Mouse (Mus musculus) kidney, embryonic 15.5 days (tissue): Measurements from ENCODE around the gene Pip5k1b. TPM values are rescaled to one million over a fixed set of nuclear protein-coding genes. Genes with fewer than 3 reads are reported as not detected.
A peak's percentile ranks its signal among the peaks of the same experiment; 100 is the strongest.

ENCODE experiments used
- ATAC-seq: fragments of 200-750 bp; cut with Nextera tagmentation; replicated peaks from 2 replicates; pipeline ENCODE4 v1.8.0; 2017; ENCODE audit warnings: moderate TSS enrichment; ENCODE audit not compliant: low FRiP score
- H3K27ac ChIP-seq: fragments of 300-500 bp; sonication (generic); 2 replicates; pipeline ENCODE4 v1.5.1; 2015; ENCODE audit warnings: mild to moderate bottlenecking, inconsistent platforms
- H3K27me3 ChIP-seq: fragments of 300-500 bp; sonication (generic); 2 replicates; pipeline ENCODE4 v1.6.1; 2015; ENCODE audit warnings: inconsistent platforms
- H3K36me3 ChIP-seq: fragments of 300-500 bp; sonication (generic); 2 replicates; pipeline ENCODE4 v1.6.1; 2015; ENCODE audit warnings: inconsistent platforms
- H3K4me1 ChIP-seq: fragments of 300-500 bp; sonication (generic); 2 replicates; pipeline ENCODE4 v1.6.1; 2015; ENCODE audit warnings: inconsistent platforms
- H3K4me2 ChIP-seq: fragments of 300-500 bp; sonication (generic); 2 replicates; pipeline ENCODE4 v1.6.1; 2015; ENCODE audit warnings: moderate library complexity, mild to moderate bottlenecking, inconsistent platforms
- H3K4me3 ChIP-seq: fragments of 300-500 bp; sonication (generic); replicated peaks from 2 replicates; pipeline ENCODE4 v1.5.1; 2015; ENCODE audit warnings: mild to moderate bottlenecking, inconsistent platforms
- H3K9ac ChIP-seq: fragments of 300-500 bp; sonication (generic); 2 replicates; pipeline ENCODE4 v1.6.1; 2015; ENCODE audit warnings: mild to moderate bottlenecking, inconsistent platforms
- H3K9me3 ChIP-seq: fragments of 300-500 bp; sonication (generic); replicated peaks from 2 replicates; pipeline ENCODE4 v1.6.1; 2016; ENCODE audit warnings: inconsistent platforms
- WGBS: fragments of 180-500 bp; shearing (Covaris S2); methylation state at CpG from one replicate; pipeline ENCODE4 v1.1.7; 2015; ENCODE audit warnings: mixed read lengths; 5-methylcytosine and 5-hydroxymethylcytosine counted together
- polyA plus RNA-seq: library from polyadenylated mRNA; unstranded; fragments of >200 nt; fragmentation: Nextera tagmentation; extraction: Ambion mirVana; gene quantifications from 2 replicates; pipeline ENCODE4 v1.2.1, GENCODE M21; 2015

Pip5k1b gene
- polyA plus RNA-seq, 1 experiment from 2014 or later: 2.9 TPM

DNA sequence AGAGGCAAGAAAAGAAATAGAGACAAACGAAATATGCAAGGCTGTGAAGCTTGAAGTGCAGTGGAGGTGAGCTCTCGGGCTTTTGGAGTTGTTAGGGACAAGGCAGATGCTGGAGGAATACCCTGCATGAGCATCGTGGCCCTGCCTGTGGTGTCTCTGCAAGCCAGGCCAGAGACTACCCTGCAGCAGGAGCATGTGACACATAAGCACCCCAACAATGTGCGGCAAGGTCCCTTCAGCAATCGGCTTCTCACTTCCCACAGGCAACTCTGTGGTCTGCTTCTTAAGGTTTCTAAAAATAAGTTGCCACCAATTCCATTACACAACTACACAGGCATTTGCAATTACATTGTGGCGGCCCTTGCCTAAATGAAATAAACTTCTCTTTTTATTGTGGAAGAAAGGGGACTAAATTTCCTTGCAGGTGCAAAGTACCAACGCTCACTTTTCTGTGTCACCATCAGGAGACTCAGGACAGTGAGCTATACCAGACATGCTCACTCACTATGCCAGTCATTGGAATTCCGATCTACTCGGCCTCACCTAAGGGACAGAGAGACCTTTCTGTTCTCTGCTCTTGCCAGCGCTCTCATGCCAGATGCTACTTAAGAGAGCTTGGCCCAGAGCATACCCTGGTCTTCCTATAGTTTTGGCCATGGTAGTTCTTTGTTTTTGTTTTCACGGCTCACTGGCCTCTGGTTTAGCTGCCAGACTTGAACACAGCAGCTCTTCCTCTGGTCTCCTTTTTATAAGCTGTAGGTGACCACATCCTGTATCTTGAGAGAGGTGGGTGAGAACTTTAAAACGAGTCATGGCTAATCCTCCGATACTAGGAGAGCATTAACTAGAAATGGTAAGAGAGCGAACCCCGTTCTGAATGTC, 28.7 kb downstream of the Pip5k1b start:
- Histone ChIP-seq H3K4me1 (no peaks in the 10 kb centered on the region), H3K9ac (no peak overlapping the region), H3K27me3 (no peaks in the 10 kb centered on the region), H3K4me3 (no peak overlapping the region), H3K4me2 (no peak overlapping the region), H3K27ac (no peak overlapping the region), H3K9me3 (no peaks in the 10 kb centered on the region), H3K36me3 (no peaks in the 10 kb centered on the region)
- ATAC-seq: no peak
- WGBS: 78% methylated on average over 15 of the region's 15 CpGs

DNA sequence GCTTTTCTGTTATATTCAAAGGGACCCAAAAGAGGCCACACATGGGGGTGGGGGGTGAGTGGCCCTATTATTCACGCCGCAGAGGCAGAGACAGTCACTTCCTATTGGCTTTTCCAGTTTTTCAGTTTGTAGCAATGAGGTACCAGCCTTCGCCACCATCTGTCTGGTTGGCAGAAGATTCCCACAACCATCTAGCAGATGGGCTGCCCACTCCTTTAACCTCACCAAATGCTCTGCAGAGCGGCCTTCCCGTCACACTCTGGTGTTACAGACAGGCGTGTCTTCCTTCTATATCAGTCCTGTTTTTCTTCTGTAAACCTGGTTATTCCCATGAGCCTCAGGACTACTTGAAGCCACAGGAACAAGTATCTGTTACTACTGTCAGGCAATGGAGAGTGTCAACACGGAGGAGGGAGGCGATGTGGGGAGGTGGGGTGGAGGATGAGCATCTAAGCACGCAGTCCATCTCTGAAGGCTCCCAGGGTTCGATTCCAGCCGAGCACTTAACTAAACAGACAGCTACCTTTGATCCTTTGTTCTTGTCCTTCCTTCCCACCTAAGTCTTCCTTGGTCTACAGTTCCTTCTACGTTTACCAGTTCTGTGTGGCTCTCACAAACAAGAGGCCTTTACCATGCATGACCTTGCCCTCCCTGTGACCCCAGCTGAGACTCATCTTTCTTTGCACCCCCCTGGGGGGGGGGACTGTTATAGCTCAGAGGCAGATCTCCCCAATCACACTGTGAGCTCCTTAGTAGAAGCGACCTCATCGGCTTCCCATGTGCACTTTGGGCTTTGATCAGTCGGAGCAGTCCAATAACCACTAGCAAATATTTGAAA, 32.0 kb downstream of the Pip5k1b start:
- Histone ChIP-seq H3K4me2 (no peak overlapping the region), H3K36me3 (no peaks in the 10 kb centered on the region), H3K27ac (no peak overlapping the region), H3K4me3 (no peak overlapping the region), H3K4me1 (no peaks in the 10 kb centered on the region), H3K9ac (no peak overlapping the region), H3K9me3 (no peaks in the 10 kb centered on the region), H3K27me3 (no peaks in the 10 kb centered on the region)
- 72% methylated on average over 15 of the region's 15 CpGs for WGBS
- no peak for ATAC-seq

DNA sequence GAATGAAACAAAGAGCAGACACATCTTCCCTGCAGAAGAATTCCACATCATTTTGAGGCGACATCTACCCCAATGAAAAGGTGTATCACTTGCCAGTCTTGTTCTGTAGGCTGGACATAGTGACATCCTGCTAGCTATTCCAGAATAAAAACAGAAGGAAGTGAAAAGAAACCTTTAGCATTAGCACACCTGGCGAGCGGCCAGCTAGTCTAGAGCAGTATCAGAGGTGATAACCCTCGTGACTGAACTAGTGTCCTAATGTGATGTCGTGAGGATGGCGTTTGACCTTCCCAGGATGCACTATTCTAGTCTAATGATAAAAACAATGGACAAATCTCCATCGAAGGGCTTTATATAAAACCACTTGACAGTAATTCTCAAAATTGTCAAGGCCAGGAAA, 33.7 kb downstream of the Pip5k1b start:
- Histone ChIP-seq H3K4me1 (no peaks in the 10 kb centered on the region), H3K9ac (no peak overlapping the region), H3K27ac (no peak overlapping the region), H3K4me3 (no peak overlapping the region), H3K27me3 (no peaks in the 10 kb centered on the region), H3K9me3 (no peaks in the 10 kb centered on the region), H3K36me3 (no peaks in the 10 kb centered on the region), H3K4me2 (no peak overlapping the region)
- no peak for ATAC-seq
- 86% methylated on average over 7 of the region's 7 CpGs for WGBS

DNA sequence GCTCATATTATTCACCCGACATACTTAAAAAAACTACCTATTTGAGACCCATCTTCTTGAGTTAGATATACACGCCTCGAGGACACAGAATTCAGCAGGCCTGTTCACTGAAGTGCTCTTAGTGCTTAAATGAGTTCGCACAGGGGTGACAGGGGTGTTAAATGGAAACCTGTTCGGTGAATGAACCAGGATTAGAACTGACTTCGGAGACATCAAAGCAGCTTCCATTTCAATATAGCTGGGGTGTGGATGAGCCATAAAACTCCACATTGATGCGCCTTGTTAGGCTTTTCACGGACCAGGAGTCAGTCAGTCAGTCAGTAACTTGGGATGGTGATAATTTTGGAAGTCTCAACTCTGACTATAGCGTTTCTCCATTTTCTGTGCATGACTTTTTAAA, 34.5 kb downstream of the Pip5k1b start:
- no peaks in the 10 kb centered on the region for H3K27me3 ChIP-seq
- ATAC-seq: no peak
- H3K9ac ChIP-seq: no peak overlapping the region
- no peaks in the 10 kb centered on the region for H3K9me3 ChIP-seq
- H3K36me3 ChIP-seq: no peaks in the 10 kb centered on the region
- no peak overlapping the region for H3K4me3 ChIP-seq
- no peak overlapping the region for H3K4me2 ChIP-seq
- H3K27ac ChIP-seq: no peak overlapping the region
- no peaks in the 10 kb centered on the region for H3K4me1 ChIP-seq
- 42% methylated on average over 9 of the region's 9 CpGs for WGBS

DNA sequence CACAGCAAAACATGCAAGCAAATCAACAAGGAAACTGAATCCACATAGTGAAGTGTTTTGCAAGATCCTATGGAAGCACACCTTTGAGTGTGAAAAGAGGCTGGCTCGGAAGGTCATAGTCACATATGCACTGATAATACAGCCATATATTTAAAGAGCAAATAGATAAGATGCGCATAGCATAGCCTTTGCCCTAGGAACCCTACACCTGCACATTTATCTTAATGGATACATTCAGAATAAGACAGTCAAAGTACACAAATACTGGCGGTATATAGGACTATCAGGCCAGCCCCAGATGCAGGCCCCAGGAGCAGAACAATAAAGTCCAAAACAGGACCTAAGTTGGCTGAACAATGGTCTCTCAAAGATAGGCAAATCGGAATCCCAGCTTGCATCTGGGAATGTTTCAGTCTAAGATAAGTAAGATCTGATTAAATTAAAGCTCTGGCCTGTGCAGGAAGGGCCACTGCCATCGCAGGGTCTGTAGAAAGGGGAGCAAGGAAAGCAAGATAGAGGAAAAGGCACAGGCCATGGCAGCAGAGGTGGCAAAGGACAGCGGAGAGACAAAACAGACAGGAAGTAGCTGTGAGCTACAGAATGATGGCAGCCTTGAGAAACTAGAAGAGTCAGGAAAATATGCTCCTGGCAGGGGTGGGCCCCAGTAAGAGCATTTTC, 35.8 kb downstream of the Pip5k1b start:
- 84% methylated on average over 6 of the region's 6 CpGs for WGBS
- Histone ChIP-seq H3K27ac (no peak overlapping the region), H3K9me3 (no peaks in the 10 kb centered on the region), H3K27me3 (no peaks in the 10 kb centered on the region), H3K4me1 (no peaks in the 10 kb centered on the region), H3K9ac (no peak overlapping the region), H3K36me3 (no peaks in the 10 kb centered on the region), H3K4me2 (no peak overlapping the region), H3K4me3 (no peak overlapping the region)
- ATAC-seq: no peak

DNA sequence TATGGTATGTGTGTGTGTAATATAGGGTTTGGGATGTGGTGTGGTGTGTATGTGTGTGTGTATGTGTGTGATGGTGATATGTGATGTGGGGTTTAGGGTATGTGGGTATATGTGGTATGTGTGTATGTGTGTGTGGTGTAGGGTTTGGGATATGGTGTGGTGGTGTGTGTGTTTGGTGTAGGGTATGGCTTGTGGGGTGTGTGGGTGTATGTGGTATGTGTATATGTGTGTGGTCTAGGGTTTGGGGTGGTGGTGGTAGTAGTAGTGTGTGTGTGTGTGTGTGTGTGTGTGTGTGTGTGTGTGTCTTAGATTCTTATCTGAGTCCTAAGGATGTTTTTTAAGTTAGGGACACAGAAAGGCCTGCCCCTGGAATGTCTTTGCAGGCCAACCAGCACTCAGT, 37.3 kb downstream of the Pip5k1b start:
- Histone ChIP-seq H3K27ac (no peak overlapping the region), H3K4me3 (no peak overlapping the region), H3K9me3 (no peaks in the 10 kb centered on the region), H3K4me1 (no peaks in the 10 kb centered on the region), H3K36me3 (no peaks in the 10 kb centered on the region), H3K27me3 (no peaks in the 10 kb centered on the region), H3K4me2 (no peak overlapping the region), H3K9ac (no peak overlapping the region)
- ATAC-seq: no peak

DNA sequence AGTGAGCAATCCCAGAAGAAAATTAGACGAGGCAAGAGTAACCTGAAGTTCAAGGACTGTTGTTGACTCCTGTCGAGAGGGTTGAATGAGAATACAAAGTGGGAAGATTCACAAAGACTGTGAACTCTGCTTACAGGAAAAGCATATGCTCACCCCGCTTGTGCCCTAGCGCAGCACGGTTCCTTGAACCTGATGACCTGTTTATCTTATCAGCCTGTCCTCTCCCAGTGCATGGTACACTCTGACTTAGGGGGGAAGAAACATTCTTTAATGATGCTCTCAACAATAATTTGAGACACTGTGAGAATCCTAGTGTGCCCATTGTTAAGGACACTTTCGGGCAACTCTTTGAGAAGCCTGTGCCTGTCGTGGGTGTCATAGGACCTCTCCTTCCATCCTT, 38.6 kb downstream of the Pip5k1b start:
- Histone ChIP-seq H3K4me2 (no peak overlapping the region), H3K4me3 (no peak overlapping the region), H3K36me3 (no peaks in the 10 kb centered on the region), H3K27me3 (no peaks in the 10 kb centered on the region), H3K9ac (no peak overlapping the region), H3K9me3 (no peaks in the 10 kb centered on the region), H3K27ac (no peak overlapping the region), H3K4me1 (no peaks in the 10 kb centered on the region)
- 82% methylated on average over 7 of the region's 7 CpGs for WGBS
- ATAC-seq: no peak

DNA sequence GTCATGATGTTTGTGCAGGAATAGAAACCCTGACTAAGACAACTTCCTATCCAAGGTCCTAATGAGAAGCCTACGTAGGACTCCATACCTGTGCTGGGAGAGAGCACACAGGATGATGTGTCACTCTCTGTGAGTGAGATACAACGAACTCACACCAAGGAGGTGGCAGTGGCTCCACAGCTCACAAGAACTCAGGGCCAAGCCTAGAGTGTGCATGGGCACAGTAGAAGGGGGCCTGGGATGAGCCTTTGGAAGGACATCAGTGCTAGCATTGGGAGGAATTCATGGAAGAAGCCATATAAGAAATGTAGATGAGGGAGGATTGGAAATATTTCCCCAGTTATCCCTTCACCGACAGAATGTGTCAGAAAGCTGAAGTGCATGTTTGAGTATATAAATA, 39.7 kb downstream of the Pip5k1b start:
- H3K4me3 ChIP-seq: no peak overlapping the region
- no peak overlapping the region for H3K4me2 ChIP-seq
- H3K4me1 ChIP-seq: no peaks in the 10 kb centered on the region
- no peaks in the 10 kb centered on the region for H3K27me3 ChIP-seq
- no peak for ATAC-seq
- 92% methylated on average over 3 of the region's 3 CpGs for WGBS
- no peak overlapping the region for H3K9ac ChIP-seq
- no peaks in the 10 kb centered on the region for H3K36me3 ChIP-seq
- H3K9me3 ChIP-seq: no peaks in the 10 kb centered on the region
- no peak overlapping the region for H3K27ac ChIP-seq

DNA sequence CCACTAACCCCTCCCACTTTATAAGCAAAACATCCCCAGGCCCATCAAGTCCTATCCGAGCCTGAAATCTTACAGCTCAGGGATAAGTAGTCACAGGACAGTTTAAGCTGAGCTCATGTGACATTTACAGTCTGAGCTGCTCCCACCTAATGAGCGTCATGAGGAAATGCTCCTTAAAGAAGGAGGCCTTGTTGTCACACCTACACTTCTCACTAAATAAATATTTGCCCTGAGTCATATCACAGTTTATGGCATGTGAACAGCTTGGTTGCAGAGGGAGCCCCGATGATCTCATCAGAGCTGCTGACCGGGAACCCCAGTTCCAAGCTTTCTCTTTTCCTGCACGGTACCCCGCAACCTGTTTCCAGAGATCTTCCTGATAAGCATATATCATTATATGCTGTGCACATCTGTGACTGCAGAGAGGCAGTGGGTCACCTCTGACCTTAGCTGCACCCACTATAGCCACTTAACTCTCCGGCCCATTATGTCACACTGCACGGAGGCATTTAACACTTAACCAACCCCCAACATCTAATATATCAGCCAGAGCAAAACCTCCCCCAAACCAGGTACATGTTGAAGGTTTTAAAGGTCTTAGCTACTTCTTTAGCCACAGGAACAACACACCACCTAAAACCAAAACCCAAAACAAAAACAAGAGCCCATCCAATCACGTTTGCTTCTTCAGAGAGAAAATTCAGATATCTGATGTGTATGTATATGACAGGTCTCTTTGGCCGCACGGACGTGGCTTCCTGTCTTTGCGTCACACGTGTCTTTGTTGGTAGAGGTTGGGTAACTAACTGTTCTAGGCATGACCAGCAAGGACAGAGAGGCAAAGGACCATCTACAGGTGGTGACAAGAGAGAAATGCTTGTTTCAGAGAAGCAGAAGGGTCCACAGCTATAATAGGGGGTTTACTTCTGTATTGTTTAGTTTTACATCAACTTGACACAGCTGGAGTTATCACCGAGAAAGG, 40.7 kb downstream of the Pip5k1b start:
- ATAC-seq: no peak
- 71% methylated on average over 15 of the region's 15 CpGs for WGBS
- no peaks in the 10 kb centered on the region for H3K4me1 ChIP-seq
- no peak overlapping the region for H3K4me2 ChIP-seq
- H3K27ac ChIP-seq: no peak overlapping the region
- H3K36me3 ChIP-seq: no peaks in the 10 kb centered on the region
- no peak overlapping the region for H3K4me3 ChIP-seq
- H3K27me3 ChIP-seq: no peaks in the 10 kb centered on the region
- H3K9me3 ChIP-seq: no peaks in the 10 kb centered on the region
- no peak overlapping the region for H3K9ac ChIP-seq

DNA sequence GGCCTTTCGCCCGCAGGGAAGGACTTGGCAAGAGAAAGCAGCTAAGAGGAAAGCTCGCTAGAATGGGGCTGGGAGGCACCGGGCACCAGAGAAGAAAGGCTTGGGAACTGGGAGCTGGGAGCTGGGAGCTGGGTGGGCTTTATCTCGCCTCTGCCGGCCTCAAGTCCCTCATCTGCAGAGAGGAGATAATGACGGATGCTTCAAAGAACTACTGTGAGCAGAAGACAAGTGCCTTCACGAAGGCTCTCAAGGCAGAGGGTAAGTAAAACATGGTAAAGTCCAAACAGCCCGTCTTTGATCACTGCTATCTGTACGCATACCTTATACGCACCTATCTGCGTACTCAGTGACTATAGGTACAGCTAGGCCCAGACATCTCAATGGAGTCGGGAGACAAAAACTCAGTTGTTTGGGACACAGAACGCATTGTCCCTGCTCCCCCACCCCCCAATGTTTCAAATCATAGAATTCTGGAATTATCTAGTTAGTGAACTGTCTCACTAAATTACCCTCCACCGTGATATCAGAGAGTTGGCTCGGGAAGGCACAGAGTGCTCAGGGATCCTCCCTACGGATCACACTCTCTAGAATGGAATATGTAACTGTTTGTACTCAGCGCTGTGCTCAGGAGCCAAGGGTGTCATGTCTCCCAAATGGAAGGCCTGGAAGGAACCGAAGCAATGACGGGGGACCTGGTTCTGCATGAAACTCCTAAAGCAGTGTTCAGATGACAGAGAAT, 42.4 kb downstream of the Pip5k1b start:
- H3K4me2 ChIP-seq: no peak overlapping the region
- no peaks in the 10 kb centered on the region for H3K27me3 ChIP-seq
- peak; percentile 60; the same call in 1 of the 2 replicates for ATAC-seq
- no peak overlapping the region for H3K27ac ChIP-seq
- no peak overlapping the region for H3K4me3 ChIP-seq
- H3K4me1 ChIP-seq: peaks cover 7% of the 10 kb centered on the region
- H3K36me3 ChIP-seq: no peaks in the 10 kb centered on the region
- H3K9ac ChIP-seq: no peak overlapping the region
- no peaks in the 10 kb centered on the region for H3K9me3 ChIP-seq
- 85% methylated on average over 20 of the region's 20 CpGs for WGBS

DNA sequence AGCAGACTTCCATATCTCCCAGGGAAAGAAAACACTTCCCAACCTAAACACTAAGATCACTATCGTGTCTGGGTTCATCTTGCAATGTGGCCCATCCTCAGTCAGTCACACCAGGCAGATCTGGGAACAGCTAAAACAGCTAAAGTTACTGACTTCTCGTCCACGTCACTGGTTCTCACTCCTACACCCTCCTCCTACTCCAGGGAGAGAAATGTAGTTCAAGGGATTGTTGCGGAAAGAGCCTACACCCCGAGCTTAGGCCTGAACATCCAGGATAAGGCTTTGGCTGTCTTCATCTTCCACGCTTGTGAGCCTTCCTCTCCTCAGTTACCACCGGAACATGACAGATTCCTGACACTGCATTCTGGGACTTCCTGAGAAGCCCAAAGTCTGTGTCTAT, 43.7 kb downstream of the Pip5k1b start:
- Histone ChIP-seq H3K9me3 (no peaks in the 10 kb centered on the region), H3K4me1 (peaks cover 12% of the 10 kb centered on the region), H3K4me3 (no peak overlapping the region), H3K27me3 (no peaks in the 10 kb centered on the region), H3K9ac (no peak overlapping the region), H3K36me3 (no peaks in the 10 kb centered on the region), H3K27ac (no peak overlapping the region), H3K4me2 (no peak overlapping the region)
- 76% methylated on average over 7 of the region's 7 CpGs for WGBS
- ATAC-seq: no peak
